Mouse (Mus musculus) inflammation-experienced regulatory T-cells, adult 6 months (primary cell): ENCODE measurements around the gene Kntc1. TPM values are rescaled to one million over a fixed set of nuclear protein-coding genes. Genes with fewer than 3 reads are reported as not detected.

Experiments used
- ATAC-seq: one replicate; pipeline ENCODE4 v1.8.0; 2017
- polyA plus RNA-seq, 3 experiments: library from polyadenylated mRNA; unstranded; fragments of 100-300 nt; shearing (Covaris generic); gene quantifications; one replicate each; pipeline ENCODE4 v1.2.1; 2017

The Kntc1 gene
- polyA plus RNA-seq, 3 experiments from 2014 or later, result 2.0 to 17.5 (median 2.0) TPM

- no peak for ATAC-seq
Observed at GRCm38 (mm10) chr5:123869615-123870014, 120.1 kb downstream of the Kntc1 start.

Other genes starting within 250 kb of the Kntc1 start
- gene B3gnt4, start 239.3 kb upstream of the Kntc1 start, polyA plus RNA-seq, result under 1 TPM in 2 of 3 experiments, not detected in 1; 0.54 to 0.68 TPM
- gene Diablo, start 225.5 kb upstream of the Kntc1 start, polyA plus RNA-seq, result 10 to 100 TPM; 64.1 to 86.9 (median 84.4) TPM
- gene Gm49027, start 224.2 kb upstream of the Kntc1 start, polyA plus RNA-seq, result under 1 TPM in 1 of 3 experiments, not detected in 2; 0.58 TPM
- gene Vps33a, start 176.7 kb upstream of the Kntc1 start, polyA plus RNA-seq, result 10 to 100 TPM; 39.4 to 43.7 (median 42.1) TPM
- gene Clip1, start 65.1 kb upstream of the Kntc1 start, polyA plus RNA-seq, result 10 to 100 TPM; 41.5 to 56.4 (median 51.1) TPM
- 10 to 100 TPM; 60.2 to 83.6 (median 75.5) TPM for gene Zcchc8, start 28.6 kb upstream of the Kntc1 start, polyA plus RNA-seq
- gene Rsrc2, start 302 bp upstream of the Kntc1 start, polyA plus RNA-seq, result 100 to 1,000 TPM; 155 to 186 (median 165) TPM
- under 1 TPM in 2 of 3 experiments, not detected in 1; 0.28 to 0.30 TPM for gene Hcar2, start 115.8 kb downstream of the Kntc1 start, polyA plus RNA-seq
- not detected for gene Hcar1, start 130.3 kb downstream of the Kntc1 start, polyA plus RNA-seq
- 10 to 100 TPM; 60.1 to 83.1 (median 71.9) TPM for gene Denr, start 157.5 kb downstream of the Kntc1 start, polyA plus RNA-seq
- gene Gm43518, start 177.7 kb downstream of the Kntc1 start, polyA plus RNA-seq, result 1 to 10 TPM in 2 of 3 experiments, not detected in 1; 4.9 to 5.1 TPM
- 10 to 100 TPM in 1 of 3 experiments, 1 to 10 TPM in 2; 6.2 to 16.6 (median 8.1) TPM for gene Ccdc62, start 181.0 kb downstream of the Kntc1 start, polyA plus RNA-seq
- 10 to 100 TPM in 2 of 3 experiments, 1 to 10 TPM in 1; 5.9 to 20.1 (median 14.8) TPM for gene Hip1r, start 223.9 kb downstream of the Kntc1 start, polyA plus RNA-seq